Mouse (Mus musculus) monocyte, adult 59 days (primary cell): ENCODE data around the gene Tmem52. TPM values are rescaled to one million over a fixed set of nuclear protein-coding genes. Genes with fewer than 3 reads are reported as not detected.

Experiments
- total RNA-seq, 2 experiments: library from RNA; stranded (reverse); gene quantifications; one replicate each; pipeline ENCODE4 v1.2.4; 2023

Gene Tmem52
- not detected for total RNA-seq

GRCm38 (mm10) chr4:155468952-155469351 is at the start of gene Tmem52:
Gene Tmem52 (plus strand): TSS chr4:155469114.

GRCm38 (mm10) chr4:155490990-155491504 is 22.1 kb downstream of the Tmem52 start, which contains the start of gene Gnb1:
Gene Gnb1 (plus strand): TSS chr4:155491361.

Other genes with a start within 250 kb of the Tmem52 start
- gene Ski, start 246.5 kb upstream of the Tmem52 start, total RNA-seq = 10 to 100 TPM; 41.7 to 45.4 TPM
- gene Faap20, start 219.3 kb upstream of the Tmem52 start, total RNA-seq = 10 to 100 TPM; 25.1 to 28.0 TPM
- gene Prkcz, start 107.8 kb upstream of the Tmem52 start, total RNA-seq = under 1 TPM in 1 of 2 experiments, not detected in 1; 0.81 TPM
- gene Gabrd, start 71.0 kb upstream of the Tmem52 start, total RNA-seq = not detected
- gene Cfap74, start 59.9 kb upstream of the Tmem52 start, total RNA-seq = under 1 TPM in 1 of 2 experiments, not detected in 1; 0.21 TPM
- gene Gnb1, start 22.2 kb downstream of the Tmem52 start, total RNA-seq = 100 to 1,000 TPM; 329 to 370 TPM
- gene Nadk, start 93.3 kb downstream of the Tmem52 start, total RNA-seq = 100 to 1,000 TPM; 507 to 539 TPM
- 10 to 100 TPM; 14.0 to 16.4 TPM for gene Slc35e2, start 132.3 kb downstream of the Tmem52 start, total RNA-seq
- gene Cdk11b, start 155.7 kb downstream of the Tmem52 start, total RNA-seq = 100 to 1,000 TPM in 1 of 2 experiments, 10 to 100 TPM in 1; 95.9 to 117 TPM
- not detected for gene Gm10563, start 176.3 kb downstream of the Tmem52 start, total RNA-seq
- gene Mmp23, start 184.3 kb downstream of the Tmem52 start, total RNA-seq = under 1 TPM in 1 of 2 experiments, not detected in 1; 0.36 TPM
- 10 to 100 TPM; 39.5 to 42.6 TPM for gene Mib2, start 200.1 kb downstream of the Tmem52 start, total RNA-seq
- 1 to 10 TPM; 2.2 to 2.7 TPM for gene Fndc10, start 225.2 kb downstream of the Tmem52 start, total RNA-seq
- gene Ssu72, start 235.7 kb downstream of the Tmem52 start, total RNA-seq = 10 to 100 TPM; 73.7 to 74.0 TPM